In genomic region chr10:117490851-117491595, GRCm38 (mm10) we compare ENCODE assay signal across 17 mouse cellular contexts.
DNase-seq lines count a peak whose midpoint lies in the region.
"Had no signal": no experiment of that assay in that cellular context is flagged by ENCODE, and none has a peak within 500 bp of the region (broad histone marks: within the 10 kb centered on the region; RNA-seq: fewer than 3 reads in every experiment).

No protein-coding gene starts in this region.

- DNase-seq in heart, adult 11 months: peak; percentile 81
- DNase-seq in heart, adult 9 months (ENCODE audit: low spot score in 2 of 2): no peak
- DNase-seq in 3T3-L1 (ENCODE audit: low read depth, low spot score) (peak; percentile 94), adipocyte (ENCODE audit: low spot score) (peak; percentile 94)
- no peak for DNase-seq in urinary bladder, adult 2 months (ENCODE audit: low spot score)
- DNase-seq in lung, postnatal 10 days: no peak
- DNase-seq: adrenal gland, adult 2 months; adrenal gland, adult 8-10 months; adrenal gland, postnatal 10 days; adrenal gland, postnatal 14 days; adrenal gland, postnatal 25 days; adrenal gland, postnatal 36 days; cerebellum, adult 11 months; cerebellum, adult 11-12 months; cerebellum, adult 18-20 months; cerebellum, adult 2 months; cerebellum, adult 8-10 months had no signal

Comparison
In these comparisons a context has a peak if more than half of its experiments do, and no peak if none do; other contexts are left out.
1. DNase-seq: peak in heart, adult 11 months (single experiment), 3T3-L1 (single experiment) and adipocyte (single experiment); none in heart, adult 9 months (0 of 2), urinary bladder, adult 2 months (single experiment) and lung, postnatal 10 days (single experiment).